Mouse (Mus musculus): ENCODE measurements at regions not wholly inside any gene's neighbourhood (a gene's known extent, or its start where the extent isn't known, plus 50 kb on each side); places are given as distances from the start of the nearest gene placed in this dataset.

GRCm38 (mm10) chr10:57160546-57160945 is 325.6 kb upstream of the Hsf2 start:
- no peak overlapping the region for H3K4me3 ChIP-seq (replicated peaks; ENCODE audit: insufficient read depth, low read depth, low read length)
- DNase-seq, result no peak
- no peak for TF ChIP-seq CTCF (IDR thresholded peaks at IDR 0.05; ENCODE audit: borderline replicate concordance, insufficient read depth, low read depth, low read length)
- no peak for TF ChIP-seq POLR2A (IDR thresholded peaks at IDR 0.05; ENCODE audit: borderline replicate concordance, insufficient read depth, low read length)
- no peaks in the 10 kb centered on the region for H3K4me1 ChIP-seq (ENCODE audit: control insufficient read depth, insufficient read depth, low read length)
- H3K27ac ChIP-seq (ENCODE audit: insufficient read depth, low read length), result no peak overlapping the region
- H3K27me3 ChIP-seq (ENCODE audit: control insufficient read depth, insufficient read depth, low read length), result no peaks in the 10 kb centered on the region

DNA sequence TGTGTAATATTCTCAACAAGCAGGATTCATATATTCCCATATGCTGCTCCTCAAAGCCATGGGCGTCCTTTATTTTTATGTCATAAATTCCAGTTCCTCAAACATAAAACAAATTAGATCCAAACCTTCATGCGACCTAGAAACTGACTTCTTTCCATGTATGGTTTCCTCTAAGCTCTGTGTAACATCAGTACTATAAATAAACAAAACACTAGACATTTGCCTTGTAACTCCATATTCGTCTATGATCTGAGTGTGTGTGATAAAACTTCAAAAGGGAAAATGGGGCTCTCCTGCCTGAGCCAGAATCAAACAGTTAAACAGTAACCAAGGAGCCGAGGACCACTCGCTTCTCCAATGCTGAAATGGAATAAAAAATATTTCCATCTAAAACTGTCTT is 322.8 kb upstream of the Hsf2 start:
- no peaks in the 10 kb centered on the region for H3K27me3 ChIP-seq (ENCODE audit: control insufficient read depth, insufficient read depth, low read length)
- no peak for TF ChIP-seq CTCF (IDR thresholded peaks at IDR 0.05; ENCODE audit: borderline replicate concordance, insufficient read depth, low read depth, low read length)
- TF ChIP-seq POLR2A (IDR thresholded peaks at IDR 0.05; ENCODE audit: borderline replicate concordance, insufficient read depth, low read length), result no peak
- WGBS, result 87% methylated on average over 5 of the region's 5 CpGs
- no peak for DNase-seq
- H3K4me3 ChIP-seq (replicated peaks; ENCODE audit: insufficient read depth, low read depth, low read length), result no peak overlapping the region
- no peaks in the 10 kb centered on the region for H3K4me1 ChIP-seq (ENCODE audit: control insufficient read depth, insufficient read depth, low read length)
- no peak overlapping the region for H3K27ac ChIP-seq (ENCODE audit: insufficient read depth, low read length)

DNA sequence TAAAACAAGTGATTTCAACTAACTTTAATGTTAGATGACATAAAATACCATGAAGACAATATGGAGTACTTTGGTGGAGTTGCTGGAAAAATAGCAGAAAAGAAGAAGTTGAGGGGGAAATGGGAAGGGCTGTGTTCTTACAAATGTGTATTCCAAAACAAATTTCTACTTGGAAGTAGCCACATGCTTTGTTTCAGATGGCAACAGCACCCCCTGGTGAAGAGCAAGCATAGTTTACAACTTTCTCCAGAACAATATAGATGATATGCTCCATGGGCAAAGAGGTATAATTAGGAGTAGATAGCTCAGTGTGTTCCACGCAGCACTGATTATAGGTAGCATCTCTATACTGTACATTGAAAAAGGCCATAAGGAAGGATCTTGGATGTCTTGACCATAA is 302.6 kb upstream of the Hsf2 start:
- TF ChIP-seq POLR2A (IDR thresholded peaks at IDR 0.05; ENCODE audit: borderline replicate concordance, insufficient read depth, low read length), result no peak
- TF ChIP-seq CTCF (IDR thresholded peaks at IDR 0.05; ENCODE audit: borderline replicate concordance, insufficient read depth, low read depth, low read length), result no peak
- no peaks in the 10 kb centered on the region for H3K4me1 ChIP-seq (ENCODE audit: control insufficient read depth, insufficient read depth, low read length)
- 67% methylated on average over 1 of the region's 1 CpGs for WGBS
- no peaks in the 10 kb centered on the region for H3K27me3 ChIP-seq (ENCODE audit: control insufficient read depth, insufficient read depth, low read length)
- no peak overlapping the region for H3K27ac ChIP-seq (ENCODE audit: insufficient read depth, low read length)
- DNase-seq, result peak in 1 of 2 experiments; percentile 16
- H3K4me3 ChIP-seq (replicated peaks; ENCODE audit: insufficient read depth, low read depth, low read length), result no peak overlapping the region

- no peak for DNase-seq
- no peaks in the 10 kb centered on the region for H3K27me3 ChIP-seq (ENCODE audit: control insufficient read depth, insufficient read depth, low read length)
- H3K4me1 ChIP-seq (ENCODE audit: control insufficient read depth, insufficient read depth, low read length), result no peaks in the 10 kb centered on the region
- no peak for TF ChIP-seq CTCF (IDR thresholded peaks at IDR 0.05; ENCODE audit: borderline replicate concordance, insufficient read depth, low read depth, low read length)
- no peak for TF ChIP-seq POLR2A (IDR thresholded peaks at IDR 0.05; ENCODE audit: borderline replicate concordance, insufficient read depth, low read length)
- no peak overlapping the region for H3K4me3 ChIP-seq (replicated peaks; ENCODE audit: insufficient read depth, low read depth, low read length)
- H3K27ac ChIP-seq (ENCODE audit: insufficient read depth, low read length), result no peak overlapping the region
These were observed 275.5 kb upstream of the Hsf2 start for GRCm38 (mm10) chr10:57210701-57211100.

DNA sequence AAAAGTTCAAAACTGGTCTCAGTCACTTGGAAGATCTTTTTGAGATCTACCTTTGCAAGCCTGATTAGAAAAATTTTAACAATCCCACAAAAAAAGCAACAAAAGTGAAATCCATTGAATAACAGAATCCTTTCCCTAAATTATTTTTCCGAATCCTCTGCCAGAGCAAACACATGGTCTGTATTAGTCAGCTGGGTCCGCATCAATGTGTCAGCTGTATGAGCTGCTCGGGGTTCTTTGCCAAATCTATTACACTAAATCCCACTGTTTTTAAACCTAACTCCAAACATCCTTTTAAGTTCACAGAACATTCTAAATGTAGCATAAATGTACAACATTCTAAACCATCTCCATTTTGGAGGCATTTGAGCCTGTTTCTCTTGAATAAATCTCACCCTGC is 255.1 kb upstream of the Hsf2 start:
- TF ChIP-seq CTCF (IDR thresholded peaks at IDR 0.05; ENCODE audit: borderline replicate concordance, insufficient read depth, low read depth, low read length), result no peak
- no peak for TF ChIP-seq POLR2A (IDR thresholded peaks at IDR 0.05; ENCODE audit: borderline replicate concordance, insufficient read depth, low read length)
- 13% methylated on average over 3 of the region's 3 CpGs for WGBS
- no peak overlapping the region for H3K27ac ChIP-seq (ENCODE audit: insufficient read depth, low read length)
- DNase-seq, result no peak
- no peaks in the 10 kb centered on the region for H3K4me1 ChIP-seq (ENCODE audit: control insufficient read depth, insufficient read depth, low read length)
- no peaks in the 10 kb centered on the region for H3K27me3 ChIP-seq (ENCODE audit: control insufficient read depth, insufficient read depth, low read length)
- no peak overlapping the region for H3K4me3 ChIP-seq (replicated peaks; ENCODE audit: insufficient read depth, low read depth, low read length)

GRCm38 (mm10) chr10:57281220-57281619 is 205.0 kb upstream of the Hsf2 start:
- Histone ChIP-seq H3K4me3 (replicated peaks; ENCODE audit: insufficient read depth, low read depth, low read length) (no peak overlapping the region), H3K27ac (ENCODE audit: insufficient read depth, low read length) (no peak overlapping the region), H3K4me1 (ENCODE audit: control insufficient read depth, insufficient read depth, low read length) (no peaks in the 10 kb centered on the region), H3K27me3 (ENCODE audit: control insufficient read depth, insufficient read depth, low read length) (no peaks in the 10 kb centered on the region)
- no peak for TF ChIP-seq CTCF (IDR thresholded peaks at IDR 0.05; ENCODE audit: borderline replicate concordance, insufficient read depth, low read depth, low read length)
- no peak for TF ChIP-seq POLR2A (IDR thresholded peaks at IDR 0.05; ENCODE audit: borderline replicate concordance, insufficient read depth, low read length)
- 30% methylated on average over 1 of the region's 1 CpGs for WGBS
- DNase-seq, result no peak

DNA sequence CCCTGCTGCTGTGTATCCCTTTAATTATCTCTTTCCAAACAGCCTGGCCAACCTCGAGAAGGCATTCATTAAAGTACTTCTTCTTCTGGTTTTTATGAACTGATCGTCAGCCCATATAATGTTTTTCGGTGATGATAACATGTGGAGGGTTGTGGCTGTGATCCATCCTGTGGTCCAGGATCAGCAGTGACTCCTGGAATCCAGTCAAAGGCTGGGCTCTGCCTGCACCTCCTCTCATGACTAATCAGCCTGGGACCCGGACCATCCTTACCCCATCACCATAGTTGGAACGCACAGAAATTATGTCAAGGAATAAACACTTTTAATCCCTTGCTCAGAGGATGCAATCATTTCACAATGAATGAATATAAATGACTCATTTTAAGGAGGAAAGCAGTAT is 203.3 kb upstream of the Hsf2 start:
- WGBS, result 56% methylated on average over 5 of the region's 5 CpGs
- TF ChIP-seq POLR2A (IDR thresholded peaks at IDR 0.05; ENCODE audit: borderline replicate concordance, insufficient read depth, low read length) (no peak), CTCF (IDR thresholded peaks at IDR 0.05; ENCODE audit: borderline replicate concordance, insufficient read depth, low read depth, low read length) (no peak)
- H3K4me1 ChIP-seq (ENCODE audit: control insufficient read depth, insufficient read depth, low read length), result no peaks in the 10 kb centered on the region
- H3K27ac ChIP-seq (ENCODE audit: insufficient read depth, low read length), result no peak overlapping the region
- no peaks in the 10 kb centered on the region for H3K27me3 ChIP-seq (ENCODE audit: control insufficient read depth, insufficient read depth, low read length)
- H3K4me3 ChIP-seq (replicated peaks; ENCODE audit: insufficient read depth, low read depth, low read length), result no peak overlapping the region
- DNase-seq, result no peak

DNA sequence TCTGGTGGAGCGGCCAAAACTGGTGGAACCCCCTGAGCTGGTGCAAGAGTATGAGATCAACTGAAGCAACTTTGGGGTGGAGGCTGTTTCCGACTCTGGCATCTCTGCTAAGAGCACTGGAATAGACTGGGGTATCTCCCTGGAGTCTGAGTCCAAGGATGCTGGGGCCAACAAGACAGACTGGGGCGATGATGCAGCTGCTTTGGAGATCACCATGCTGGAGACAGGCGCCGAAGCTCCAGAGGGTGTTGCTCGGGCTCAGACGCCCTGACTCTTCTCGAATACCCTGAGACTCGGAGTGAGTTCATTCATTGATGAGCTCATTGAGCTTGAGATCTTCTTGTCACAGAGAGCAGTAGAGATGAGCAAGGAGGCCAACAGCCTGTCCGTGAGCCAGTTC is 194.6 kb upstream of the Hsf2 start:
- H3K4me3 ChIP-seq (replicated peaks; ENCODE audit: insufficient read depth, low read depth, low read length), result no peak overlapping the region
- H3K27ac ChIP-seq (ENCODE audit: insufficient read depth, low read length), result no peak overlapping the region
- H3K27me3 ChIP-seq (ENCODE audit: control insufficient read depth, insufficient read depth, low read length), result no peaks in the 10 kb centered on the region
- H3K4me1 ChIP-seq (ENCODE audit: control insufficient read depth, insufficient read depth, low read length), result no peaks in the 10 kb centered on the region
- no peak for DNase-seq
- 93% methylated on average over 10 of the region's 10 CpGs for WGBS
- TF ChIP-seq POLR2A (IDR thresholded peaks at IDR 0.05; ENCODE audit: borderline replicate concordance, insufficient read depth, low read length) (no peak), CTCF (IDR thresholded peaks at IDR 0.05; ENCODE audit: borderline replicate concordance, insufficient read depth, low read depth, low read length) (no peak)

Data from cerebellum, adult 2 months (tissue).